Mouse (Mus musculus) ES-Bruce4 (cell line): ENCODE measurements at regions not wholly inside any gene's neighbourhood (a gene's known extent, or its start where the extent isn't known, plus 50 kb on each side); places are given as distances from the start of the nearest gene placed in this dataset.

Experiments
- H3K27ac ChIP-seq: 2 replicates; pipeline ENCODE4 v1.5.1; 2012; ENCODE audit warnings: low read length, inconsistent platforms; ENCODE audit not compliant: insufficient read depth
- H3K27me3 ChIP-seq: 2 replicates; pipeline ENCODE4 v1.6.1; 2012; ENCODE audit warnings: mild to moderate bottlenecking, low read length, inconsistent platforms; ENCODE audit not compliant: control insufficient read depth, poor library complexity, insufficient read depth, severe bottlenecking
- H3K36me3 ChIP-seq: 2 replicates; pipeline ENCODE4 v1.6.1; 2012; ENCODE audit warnings: inconsistent platforms, mild to moderate bottlenecking, low read length, moderate library complexity; ENCODE audit not compliant: control insufficient read depth, poor library complexity, insufficient read depth, severe bottlenecking
- H3K4me1 ChIP-seq: one replicate; pipeline ENCODE4 v1.8.1; 2011; ENCODE audit warnings: low read length; ENCODE audit not compliant: control insufficient read depth, insufficient read depth
- H3K4me3 ChIP-seq: 2 replicates; pipeline ENCODE4 v1.5.1; 2011; ENCODE audit warnings: low read depth, mild to moderate bottlenecking, low read length
- H3K9ac ChIP-seq: 2 replicates; pipeline ENCODE4 v1.6.1; 2012; ENCODE audit warnings: low read depth, mild to moderate bottlenecking, inconsistent platforms; ENCODE audit not compliant: poor library complexity, severe bottlenecking
- H3K9me3 ChIP-seq: replicated peaks from 2 replicates; pipeline ENCODE4 v1.6.1; 2012; ENCODE audit warnings: mild to moderate bottlenecking, low read length, inconsistent platforms; ENCODE audit not compliant: control insufficient read depth, poor library complexity, insufficient read depth, severe bottlenecking
- CTCF ChIP-seq: IDR thresholded peaks from one replicate; pipeline ENCODE4 v1.8.1; 2011; ENCODE audit warnings: low read depth, low read length
- EP300 ChIP-seq: IDR thresholded peaks from 2 replicates; pipeline ENCODE4 v1.6.1; 2011; ENCODE audit warnings: low read depth, low read length; ENCODE audit not compliant: insufficient read depth
- POLR2A ChIP-seq: IDR thresholded peaks from one replicate; pipeline ENCODE4 v1.8.1; 2011; ENCODE audit warnings: low read length; ENCODE audit not compliant: insufficient read depth

GRCm38 (mm10) chr7:55710872-55711558 lies 57.0 kb upstream of the Siglech start:
- Histone ChIP-seq H3K4me3 (no peak overlapping the region), H3K27ac (no peak overlapping the region), H3K9ac (no peak overlapping the region), H3K36me3 (no peaks in the 10 kb centered on the region), H3K9me3 (no peaks in the 10 kb centered on the region), H3K4me1 (no peaks in the 10 kb centered on the region), H3K27me3 (no peaks in the 10 kb centered on the region; the same call in 1 of the 2 replicates)
- TF ChIP-seq EP300 (no peak), CTCF (peak; percentile 52), POLR2A (no peak)
